Mouse (Mus musculus) CH12F3 (cell line): ENCODE results near the gene Psmb3.
"Not testable (repeated sequence)": the region's sequence is repeated elsewhere in the genome, so short reads cannot be mapped to it uniquely, and the experiment has no call there.

Experiments
- in situ Hi-C: fragments of 300-500 bp; cut with MboI; formaldehyde crosslinking; loops from 2 replicates; pipeline ENCODE4 v1.14.3; 2020; ENCODE audit warnings: low sequenced_read_pairs

Psmb3 gene

GRCm38 (mm10) chr11:97703039-97703826, at the start of gene Psmb3:
Gene Psmb3 (plus strand): TSS chr11:97703399.
- in situ Hi-C loops, result no loop called here

- in situ Hi-C loops, result no loop called here
These were observed 49.0 kb upstream of the Psmb3 start for GRCm38 (mm10) chr11:97654210-97654609.

- in situ Hi-C loops, result no loop called here
These were observed 46.8 kb upstream of the Psmb3 start for GRCm38 (mm10) chr11:97656269-97656971.

- in situ Hi-C loops, result no loop called here
These were observed 45.8 kb upstream of the Psmb3 start for GRCm38 (mm10) chr11:97657184-97657945.

- in situ Hi-C loops, result not testable (repeated sequence)
These were observed 45.2 kb upstream of the Psmb3 start for GRCm38 (mm10) chr11:97657967-97658366.

GRCm38 (mm10) chr11:97658751-97659266, 44.4 kb upstream of the Psmb3 start:
- in situ Hi-C loops, result no loop called here

GRCm38 (mm10) chr11:97659267-97659989, 43.8 kb upstream of the Psmb3 start:
- in situ Hi-C loops, result no loop called here

GRCm38 (mm10) chr11:97659990-97660714, 43.0 kb upstream of the Psmb3 start:
- in situ Hi-C loops, result no loop called here

- in situ Hi-C loops, result no loop called here
These were observed 42.2 kb upstream of the Psmb3 start for GRCm38 (mm10) chr11:97660734-97661647.

- in situ Hi-C loops, result no loop called here
These were observed 41.5 kb upstream of the Psmb3 start for GRCm38 (mm10) chr11:97661648-97662133.

- in situ Hi-C loops, result no loop called here
These were observed 40.8 kb upstream of the Psmb3 start for GRCm38 (mm10) chr11:97662207-97662892.

- in situ Hi-C loops, result no loop called here
These were observed 40.2 kb upstream of the Psmb3 start, which contains the start of gene Mllt6 for GRCm38 (mm10) chr11:97662893-97663527. Gene Mllt6 (plus strand): TSS chr11:97663414.

- in situ Hi-C loops, result no loop called here
These were observed 39.5 kb upstream of the Psmb3 start for GRCm38 (mm10) chr11:97663528-97664338.

GRCm38 (mm10) chr11:97664339-97664665, 38.9 kb upstream of the Psmb3 start:
- in situ Hi-C loops, result no loop called here

GRCm38 (mm10) chr11:97664771-97665240, 38.4 kb upstream of the Psmb3 start:
- in situ Hi-C loops, result no loop called here

- in situ Hi-C loops, result no loop called here
These were observed 37.8 kb upstream of the Psmb3 start for GRCm38 (mm10) chr11:97665431-97665830.

- in situ Hi-C loops, result no loop called here
These were observed 37.0 kb upstream of the Psmb3 start for GRCm38 (mm10) chr11:97666221-97666620.
